Mouse (Mus musculus): ENCODE measurements around the gene Taf1. TPM values are rescaled to one million over a fixed set of nuclear protein-coding genes. Genes with fewer than 3 reads are reported as not detected.
A peak's percentile ranks its signal among the peaks of the same experiment; 100 is the strongest.

Taf1 gene
- polyA plus RNA-seq, 1 experiment from 2014 or later = 19.7 TPM

GRCm38 (mm10) chrX:101636821-101637525 is 104.4 kb downstream of the Taf1 start:
- Histone ChIP-seq H3K4me1 (replicated peaks) (0 out of 2 replicates have a peak, but pooled peaks cover 3% of the 10 kb centered on the region), H3K9ac (replicated peaks) (no peak overlapping the region), H3K27me3 (peaks cover 7% of the 10 kb centered on the region; the same call in 1 of the 2 replicates), H3K9me3 (no peaks in the 10 kb centered on the region), H3K36me3 (no peaks in the 10 kb centered on the region), H3K4me2 (replicated peaks) (no peak overlapping the region), H3K27ac (no peak overlapping the region), H3K4me3 (replicated peaks) (no peak overlapping the region)
- ATAC-seq = no peak
- 24% methylated on average over 8 of the region's 9 CpGs for WGBS

- Histone ChIP-seq H3K4me2 (replicated peaks) (peak overlapping the region; percentile 54), H3K4me1 (replicated peaks) (peaks cover 10% of the 10 kb centered on the region), H3K9ac (replicated peaks) (no peak overlapping the region), H3K9me3 (no peaks in the 10 kb centered on the region), H3K36me3 (no peaks in the 10 kb centered on the region), H3K27me3 (peaks cover 7% of the 10 kb centered on the region; the same call in 1 of the 2 replicates), H3K4me3 (replicated peaks) (peak overlapping the region; percentile 67), H3K27ac (no peak overlapping the region)
- ATAC-seq = no peak
- 27% methylated on average over 3 of the region's 3 CpGs for WGBS
These were observed 106.3 kb downstream of the Taf1 start for GRCm38 (mm10) chrX:101638856-101639255.

DNA sequence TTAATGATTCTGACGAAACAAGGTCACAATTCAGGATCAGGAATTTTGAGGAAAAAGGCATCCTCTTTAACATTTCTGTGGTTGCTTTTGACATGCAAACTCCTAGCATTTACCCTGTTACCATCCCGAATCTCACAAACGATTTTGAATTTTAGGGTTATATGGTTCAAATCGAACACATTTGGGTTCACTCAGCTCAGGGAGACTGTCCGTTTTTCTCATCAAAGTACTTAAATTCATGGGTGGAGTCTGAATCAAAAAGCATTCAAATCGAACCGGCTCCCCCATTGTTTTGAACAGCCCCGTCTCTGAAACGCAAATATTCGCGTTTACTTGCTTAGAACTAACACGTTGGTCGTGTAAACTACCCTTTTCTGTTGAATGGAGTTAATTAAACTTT is 106.8 kb downstream of the Taf1 start:
- no peak overlapping the region; the same call in 1 of the 2 replicates for H3K9ac ChIP-seq (replicated peaks)
- no peak for ATAC-seq

GRCm38 (mm10) chrX:101639741-101640166 is 107.2 kb downstream of the Taf1 start, which contains the start of gene Ogt:
TSS of gene Ogt (plus strand) at chrX:101640060.
- Histone ChIP-seq H3K4me3 (replicated peaks) (peak within 1 kb of the TSS; percentile 67), H3K9me3 (no peaks in the 10 kb centered on the region), H3K27me3 (peaks cover 7% of the 10 kb centered on the region; the same call in 1 of the 2 replicates), H3K4me1 (replicated peaks) (peaks cover 12% of the 10 kb centered on the region), H3K9ac (replicated peaks) (peak within 1 kb of the TSS; percentile 84), H3K27ac (peak within 1 kb of the TSS; percentile 86), H3K36me3 (no peaks in the 10 kb centered on the region), H3K4me2 (replicated peaks) (peak within 1 kb of the TSS; percentile 67)
- WGBS = 20% methylated on average over 24 of the region's 24 CpGs
- peak; percentile 95 for ATAC-seq

More for the DNA sequence above, 106.8 kb downstream of the Taf1 start:
- Histone ChIP-seq H3K4me3 (replicated peaks) (peak overlapping the region; percentile 67), H3K27me3 (peaks cover 7% of the 10 kb centered on the region; the same call in 1 of the 2 replicates), H3K9me3 (no peaks in the 10 kb centered on the region), H3K4me2 (replicated peaks) (peak overlapping the region; percentile 54), H3K36me3 (no peaks in the 10 kb centered on the region), H3K27ac (no peak overlapping the region), H3K4me1 (replicated peaks) (peaks cover 12% of the 10 kb centered on the region)
- 22% methylated on average over 13 of the region's 13 CpGs for WGBS

DNA sequence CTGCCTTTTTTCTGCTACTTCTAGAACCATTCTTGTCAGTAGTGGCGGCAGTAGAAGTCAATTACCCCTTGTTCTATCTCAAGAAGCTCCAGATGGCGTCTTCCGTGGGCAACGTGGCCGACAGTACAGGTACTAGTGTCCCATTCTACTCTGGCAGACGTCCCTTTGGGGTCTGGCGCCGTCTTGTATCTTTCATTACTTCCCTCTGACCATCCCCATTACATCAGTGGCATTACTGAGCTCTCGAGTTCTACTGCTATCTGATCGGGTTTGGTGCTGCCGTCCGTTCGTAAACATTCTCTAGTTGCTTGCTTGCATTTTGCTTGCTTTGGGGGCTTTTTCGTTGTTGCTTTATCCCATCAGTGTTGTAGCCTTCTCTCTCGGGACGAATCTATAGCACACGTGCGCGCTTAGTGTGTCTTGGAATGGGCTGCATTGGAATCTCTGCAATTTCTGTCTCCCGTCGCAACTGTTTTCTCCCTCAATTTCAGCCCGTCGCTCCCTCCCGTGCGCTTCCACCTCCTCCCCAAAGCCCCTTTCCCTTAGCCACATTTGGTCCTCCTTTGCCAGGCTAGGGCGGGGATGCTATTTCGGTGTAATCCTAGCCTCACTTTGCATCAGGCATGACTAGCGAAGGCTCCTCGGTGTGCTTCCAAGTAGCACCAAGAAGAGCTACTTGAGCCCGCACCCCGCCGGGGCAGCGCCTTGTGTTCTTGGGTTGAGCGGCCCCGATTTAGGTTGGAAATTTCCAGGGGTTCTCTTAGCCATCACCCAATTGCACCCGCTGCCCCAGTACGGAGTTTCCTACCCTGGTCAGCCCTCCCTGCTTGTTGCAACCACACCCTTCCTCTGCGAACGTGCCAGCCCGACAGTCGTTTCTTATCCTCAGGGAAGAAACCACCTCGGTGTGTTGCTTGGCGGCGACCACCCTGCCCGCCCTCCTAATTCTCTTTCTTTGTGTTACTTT is 107.9 kb downstream of the Taf1 start:
- Histone ChIP-seq H3K4me2 (replicated peaks) (peak overlapping the region; percentile 67), H3K27me3 (peaks cover 7% of the 10 kb centered on the region; the same call in 1 of the 2 replicates), H3K9me3 (no peaks in the 10 kb centered on the region), H3K4me3 (replicated peaks) (peak overlapping the region; percentile 67), H3K27ac (peak overlapping the region; percentile 86), H3K9ac (replicated peaks) (peak overlapping the region; percentile 84), H3K4me1 (replicated peaks) (peaks cover 12% of the 10 kb centered on the region), H3K36me3 (no peaks in the 10 kb centered on the region)
- 20% methylated on average over 45 of the region's 45 CpGs for WGBS
- ATAC-seq = peak; percentile 69

DNA sequence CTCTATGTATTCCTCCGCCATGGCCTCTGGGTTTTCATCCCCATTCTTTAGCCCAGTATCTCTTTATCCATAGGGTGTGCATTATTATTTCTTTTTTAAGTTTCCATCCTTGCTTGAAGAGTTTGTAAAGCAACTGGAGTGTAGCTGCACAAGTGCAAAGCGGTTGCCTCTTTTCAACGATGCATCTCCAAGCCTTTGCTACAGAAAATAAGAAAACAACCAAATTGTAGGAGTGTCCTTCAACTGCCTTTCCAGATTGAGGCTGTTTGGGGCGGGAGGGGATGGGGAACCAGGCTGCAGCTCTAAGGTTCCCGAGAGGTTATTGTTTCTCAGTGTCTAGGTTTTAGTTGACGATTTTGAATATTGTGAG is 108.6 kb downstream of the Taf1 start:
- Histone ChIP-seq H3K27ac (peak overlapping the region; percentile 86), H3K4me3 (replicated peaks) (peak overlapping the region; percentile 67), H3K27me3 (peaks cover 7% of the 10 kb centered on the region; the same call in 1 of the 2 replicates), H3K9ac (replicated peaks) (peak overlapping the region; percentile 84), H3K4me1 (replicated peaks) (peaks cover 12% of the 10 kb centered on the region), H3K4me2 (replicated peaks) (peak overlapping the region; percentile 67), H3K36me3 (no peaks in the 10 kb centered on the region), H3K9me3 (no peaks in the 10 kb centered on the region)
- WGBS = 24% methylated on average over 6 of the region's 6 CpGs
- ATAC-seq = no peak

DNA sequence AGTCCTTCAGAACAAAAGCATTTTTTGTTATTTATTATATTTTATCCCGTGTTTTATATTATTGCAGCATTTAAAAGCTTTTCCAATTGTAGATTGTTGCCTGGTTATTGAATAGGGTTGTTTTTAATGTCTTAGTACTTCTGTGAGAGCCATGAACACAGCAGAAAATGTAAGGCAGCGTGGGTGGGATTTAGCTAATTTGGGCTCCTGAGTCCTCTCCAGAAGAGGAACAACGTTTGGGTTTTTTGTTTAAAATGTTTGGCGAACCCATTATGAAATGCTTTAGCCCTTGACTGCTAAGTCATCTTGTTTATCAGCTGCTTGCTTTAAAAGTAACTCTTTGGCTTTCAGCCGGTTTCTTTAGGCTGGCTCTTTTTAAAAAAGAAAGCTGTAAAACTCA is 109.6 kb downstream of the Taf1 start:
- peak overlapping the region; percentile 67 for H3K4me2 ChIP-seq (replicated peaks)
- peaks cover 7% of the 10 kb centered on the region; the same call in 1 of the 2 replicates for H3K27me3 ChIP-seq
- no peak overlapping the region for H3K27ac ChIP-seq
- no peak for ATAC-seq
- no peaks in the 10 kb centered on the region for H3K9me3 ChIP-seq
- 21% methylated on average over 5 of the region's 5 CpGs for WGBS
- H3K36me3 ChIP-seq = no peaks in the 10 kb centered on the region
- H3K4me1 ChIP-seq (replicated peaks) = peaks cover 12% of the 10 kb centered on the region
- peak overlapping the region; percentile 84 for H3K9ac ChIP-seq (replicated peaks)
- peak overlapping the region; percentile 67 for H3K4me3 ChIP-seq (replicated peaks)

- Histone ChIP-seq H3K27ac (no peak overlapping the region), H3K9ac (replicated peaks) (no peak overlapping the region), H3K36me3 (no peaks in the 10 kb centered on the region), H3K27me3 (peaks cover 5% of the 10 kb centered on the region; the same call in 1 of the 2 replicates), H3K4me3 (replicated peaks) (no peak overlapping the region), H3K4me1 (replicated peaks) (peaks cover 14% of the 10 kb centered on the region), H3K4me2 (replicated peaks) (no peak overlapping the region), H3K9me3 (no peaks in the 10 kb centered on the region)
- WGBS = 79% methylated on average over 2 of the region's 2 CpGs
- no peak for ATAC-seq
These were observed 112.8 kb downstream of the Taf1 start for GRCm38 (mm10) chrX:101645286-101645685.

DNA sequence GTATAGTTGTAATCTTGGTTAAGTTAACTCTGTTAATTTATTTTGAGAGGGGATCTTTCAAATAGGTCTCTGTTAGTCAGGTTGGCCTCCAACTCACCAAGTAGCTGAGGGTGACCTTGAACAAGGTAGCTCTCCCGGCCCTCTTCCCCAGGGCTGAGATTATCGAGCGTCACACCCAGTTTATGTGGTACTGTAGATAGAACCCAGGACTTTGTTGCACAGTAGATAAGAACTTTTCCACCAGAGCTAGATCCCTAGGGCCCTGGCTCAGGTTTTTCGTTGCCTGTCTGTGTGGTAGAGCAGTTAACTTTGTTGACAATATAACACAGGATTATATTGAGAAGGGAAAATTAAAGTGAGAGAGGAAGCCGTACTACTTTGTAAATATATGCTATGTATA is 114.1 kb downstream of the Taf1 start:
- H3K4me1 ChIP-seq (replicated peaks) = peaks cover 22% of the 10 kb centered on the region
- H3K27me3 ChIP-seq = no peaks in the 10 kb centered on the region
- H3K27ac ChIP-seq = no peak overlapping the region
- no peak overlapping the region for H3K4me2 ChIP-seq (replicated peaks)
- WGBS = 88% methylated on average over 5 of the region's 5 CpGs
- no peaks in the 10 kb centered on the region for H3K9me3 ChIP-seq
- H3K9ac ChIP-seq (replicated peaks) = no peak overlapping the region
- no peaks in the 10 kb centered on the region for H3K36me3 ChIP-seq
- ATAC-seq = no peak
- no peak overlapping the region for H3K4me3 ChIP-seq (replicated peaks)

Data from midbrain, embryonic 13.5 days (tissue).